Mouse (Mus musculus): ENCODE measurements around the gene Ptpn12. TPM values are rescaled to one million over a fixed set of nuclear protein-coding genes. Genes with fewer than 3 reads are reported as not detected.
A peak's percentile ranks its signal among the peaks of the same experiment; 100 is the strongest.

Ptpn12 gene
- total RNA-seq, 2 experiments from 2014 or later: 11.2 to 11.6 TPM

- no peak for DNase-seq
- intact Hi-C loops (cut with DNase I): no loop called here
Observed at GRCm38 (mm10) chr5:21033382-21034056, 22.2 kb downstream of the Ptpn12 start.

- DNase-seq: no peak
- intact Hi-C loops (cut with DNase I): no loop called here
Observed at GRCm38 (mm10) chr5:21032626-21033025, 23.1 kb downstream of the Ptpn12 start.

GRCm38 (mm10) chr5:21030226-21030625 lies 25.5 kb downstream of the Ptpn12 start:
- intact Hi-C loops (cut with DNase I): no loop called here
- no peak for DNase-seq

DNA sequence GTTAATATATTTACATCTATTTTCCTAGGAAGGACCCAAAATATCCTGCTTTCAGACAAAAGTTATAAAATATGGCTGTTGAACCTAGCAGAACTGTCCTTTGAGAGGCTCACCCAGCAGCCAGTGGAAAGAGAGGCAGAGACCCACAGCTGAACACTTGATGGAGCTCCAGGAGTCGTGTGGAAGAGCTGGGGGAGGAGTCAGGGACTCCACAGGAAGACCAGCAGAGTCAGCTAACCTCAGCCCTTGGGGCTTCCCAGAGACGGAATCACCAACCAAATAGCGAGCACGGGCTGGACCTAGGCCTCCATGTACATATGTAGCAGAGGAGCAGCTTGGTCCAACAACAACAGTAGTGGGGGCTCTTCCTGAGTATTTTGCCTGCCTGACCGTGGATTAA lies 38.6 kb downstream of the Ptpn12 start:
- intact Hi-C loops (cut with DNase I): no loop called here
- no peak for DNase-seq

- DNase-seq: no peak
- intact Hi-C loops (cut with DNase I): no loop called here
Observed at GRCm38 (mm10) chr5:21010908-21011307, 44.8 kb downstream of the Ptpn12 start.

- no peak for DNase-seq
- intact Hi-C loops (cut with DNase I): no loop called here
Observed at GRCm38 (mm10) chr5:21002723-21003122, 53.0 kb downstream of the Ptpn12 start.

- intact Hi-C loops (cut with DNase I): no loop called here
- no peak for DNase-seq
Observed at GRCm38 (mm10) chr5:21001622-21002315, 53.9 kb downstream of the Ptpn12 start.

DNA sequence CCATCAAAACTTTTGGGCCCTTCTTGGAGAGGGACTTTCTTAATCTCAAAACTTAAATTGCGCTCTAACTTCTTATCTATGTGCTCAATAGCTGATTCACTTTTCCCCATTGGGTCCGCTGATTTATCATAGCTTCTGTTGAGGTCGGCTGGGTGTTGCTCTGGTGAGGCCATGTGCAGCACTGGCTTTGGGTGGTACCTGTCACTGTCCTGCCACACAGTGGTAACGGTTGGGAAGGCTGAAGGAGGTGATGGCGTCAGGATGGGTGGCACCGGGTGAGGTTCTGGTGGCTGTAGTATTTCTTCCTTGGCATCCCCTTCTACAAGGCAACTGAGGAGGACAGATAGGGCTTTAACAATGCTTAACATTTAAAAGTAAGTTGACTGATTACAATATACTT lies 57.3 kb downstream of the Ptpn12 start:
- intact Hi-C loops (cut with DNase I): no loop called here
- DNase-seq: no peak

GRCm38 (mm10) chr5:20997555-20997954 lies 58.2 kb downstream of the Ptpn12 start:
- no peak for DNase-seq
- intact Hi-C loops (cut with DNase I): no loop called here

- no peak for DNase-seq
- intact Hi-C loops (cut with DNase I): no loop called here
Observed at GRCm38 (mm10) chr5:20990062-20990809, 65.5 kb downstream of the Ptpn12 start.

GRCm38 (mm10) chr5:20986271-20986670 lies 69.4 kb downstream of the Ptpn12 start:
- intact Hi-C loops (cut with DNase I): no loop called here
- DNase-seq: no peak

- intact Hi-C loops (cut with DNase I): no loop called here
- no peak for DNase-seq
Observed at GRCm38 (mm10) chr5:20983505-20983904, 72.2 kb downstream of the Ptpn12 start.

- DNase-seq: no peak
- intact Hi-C loops (cut with DNase I): no loop called here
Observed at GRCm38 (mm10) chr5:20974690-20975089, 81.0 kb downstream of the Ptpn12 start.

GRCm38 (mm10) chr5:20973999-20974398 lies 81.7 kb downstream of the Ptpn12 start:
- DNase-seq: no peak
- intact Hi-C loops (cut with DNase I): no loop called here

GRCm38 (mm10) chr5:20973069-20973468 lies 82.6 kb downstream of the Ptpn12 start:
- DNase-seq: no peak
- intact Hi-C loops (cut with DNase I): no loop called here

GRCm38 (mm10) chr5:20968963-20969362 lies 86.7 kb downstream of the Ptpn12 start:
- intact Hi-C loops (cut with DNase I): loop anchor here (2.0 to 10.0 kb wide), 2 partner anchors 56 to 174 kb away; no protein-coding TSS in a partner anchor
- DNase-seq: peak; percentile 38 to 48

- DNase-seq: no peak
- intact Hi-C loops (cut with DNase I): loop anchor here (2.0 to 10.0 kb wide), 2 partner anchors 56 to 174 kb away; no protein-coding TSS in a partner anchor
Observed at GRCm38 (mm10) chr5:20968493-20968892, 87.2 kb downstream of the Ptpn12 start.

DNA sequence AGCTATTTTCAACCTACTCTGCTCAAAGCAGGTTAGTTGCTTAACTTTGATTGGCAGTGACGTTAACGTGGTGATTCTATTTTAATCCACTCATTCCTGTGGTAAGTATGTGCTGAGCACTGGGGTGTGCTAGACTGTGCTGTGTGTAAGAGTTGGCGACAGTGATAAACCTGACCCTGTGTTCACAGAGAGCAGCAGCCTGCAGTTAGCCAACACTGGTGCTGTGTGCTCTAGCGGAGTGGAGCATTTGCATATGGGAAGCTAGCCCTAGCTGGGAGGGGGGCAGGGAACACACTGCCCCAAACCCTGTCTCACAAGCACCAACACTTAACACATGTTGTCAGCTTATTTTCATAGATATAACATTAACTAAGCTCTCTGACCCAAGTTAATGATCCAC lies 87.8 kb downstream of the Ptpn12 start:
- DNase-seq: no peak
- intact Hi-C loops (cut with DNase I): loop anchor here (2.0 to 10.0 kb wide), 2 partner anchors 55 to 173 kb away; no protein-coding TSS in a partner anchor

DNA sequence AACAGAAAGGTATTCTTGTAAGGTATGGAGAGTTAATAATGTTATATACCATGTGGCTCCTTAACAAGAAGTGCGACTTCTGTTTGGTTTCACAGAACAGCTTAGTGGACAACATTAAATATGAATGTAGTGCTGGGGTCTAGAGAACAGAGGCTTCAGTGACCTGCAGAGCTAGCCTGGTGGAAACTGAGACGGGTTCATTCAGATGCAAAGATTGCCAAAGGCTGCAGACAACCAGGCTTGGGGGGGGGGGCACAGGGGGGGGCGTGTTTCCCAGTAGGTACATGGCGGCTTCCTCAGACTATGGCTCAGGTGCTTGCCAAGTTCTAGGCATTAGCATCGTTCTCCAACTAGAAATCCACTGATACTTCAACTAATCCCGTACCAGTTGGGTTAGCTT lies 91.3 kb downstream of the Ptpn12 start:
- DNase-seq: no peak
- intact Hi-C loops (cut with DNase I): loop anchor here (10.0 kb wide), 1 partner anchor 170 kb away; no protein-coding TSS in a partner anchor

DNA sequence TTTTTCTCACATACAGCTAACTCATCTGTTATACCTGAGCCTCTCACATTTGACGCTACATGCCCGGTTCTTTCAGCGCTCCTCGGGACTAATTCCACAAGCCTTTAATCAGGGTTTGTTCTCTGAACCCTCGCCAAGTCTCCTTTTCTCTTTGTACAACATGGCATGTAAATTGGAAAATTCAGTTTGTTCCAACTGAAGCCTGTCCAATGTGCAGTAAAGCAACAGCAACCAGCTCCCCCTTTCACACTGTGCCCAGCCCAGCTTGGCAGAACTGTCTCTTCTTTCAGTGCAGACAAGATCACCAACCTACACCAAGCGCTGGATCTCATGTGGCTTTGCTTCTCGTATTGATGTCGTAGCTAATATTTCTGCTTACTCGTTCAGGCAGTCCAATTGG lies 92.4 kb downstream of the Ptpn12 start:
- no peak for DNase-seq
- intact Hi-C loops (cut with DNase I): loop anchor here (10.0 kb wide), 1 partner anchor 168 kb away; no protein-coding TSS in a partner anchor

GRCm38 (mm10) chr5:20960927-20961326 lies 94.8 kb downstream of the Ptpn12 start:
- no peak for DNase-seq
- intact Hi-C loops (cut with DNase I): loop anchor here (10.0 kb wide), 1 partner anchor 166 kb away; no protein-coding TSS in a partner anchor
